Mouse (Mus musculus) spleen, adult 12 weeks (tissue): ENCODE results near the gene Tmem108.

ENCODE experiments used
- DNase-seq: peaks from one replicate; pipeline ENCODE4 v3.0.0; 2022; ENCODE audit warnings: low spot score

Tmem108 gene

GRCm38 (mm10) chr9:103443824-103444185 is 317.8 kb downstream of the Tmem108 start:
- no peak for DNase-seq

DNA sequence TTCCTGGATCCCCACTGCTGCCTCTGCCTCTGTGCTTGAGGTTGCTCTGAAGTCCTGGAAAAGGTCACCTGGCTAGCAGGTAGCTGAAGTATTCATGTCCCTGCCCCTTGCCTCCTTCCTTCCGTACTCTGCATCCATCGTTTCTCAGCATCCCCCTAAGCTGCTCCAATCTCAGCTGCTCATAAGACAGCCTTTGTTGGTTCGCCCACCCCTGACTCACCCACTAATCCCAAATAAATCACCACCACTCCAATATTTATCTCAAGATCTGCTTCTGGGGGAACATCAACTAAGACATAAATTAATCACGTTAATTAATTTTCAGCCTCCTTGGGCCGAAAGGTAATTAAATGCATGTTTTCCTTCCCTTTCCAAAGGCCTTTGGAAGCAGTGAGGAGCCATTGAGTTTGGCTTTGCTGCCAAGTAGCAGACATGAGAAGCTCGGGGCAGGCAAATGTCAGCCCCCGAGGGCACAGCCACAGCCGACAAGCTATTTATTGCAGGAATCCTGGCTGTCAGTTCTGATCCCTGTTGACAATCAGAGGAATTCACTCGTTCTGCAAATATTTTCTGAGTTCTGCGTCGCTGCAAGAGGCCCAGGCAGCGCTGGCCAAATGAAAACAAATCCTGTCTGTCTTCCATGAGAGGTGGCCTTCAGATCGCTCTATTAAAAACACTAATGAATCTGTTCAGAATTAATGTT is 318.4 kb downstream of the Tmem108 start:
- DNase-seq: no peak

DNA sequence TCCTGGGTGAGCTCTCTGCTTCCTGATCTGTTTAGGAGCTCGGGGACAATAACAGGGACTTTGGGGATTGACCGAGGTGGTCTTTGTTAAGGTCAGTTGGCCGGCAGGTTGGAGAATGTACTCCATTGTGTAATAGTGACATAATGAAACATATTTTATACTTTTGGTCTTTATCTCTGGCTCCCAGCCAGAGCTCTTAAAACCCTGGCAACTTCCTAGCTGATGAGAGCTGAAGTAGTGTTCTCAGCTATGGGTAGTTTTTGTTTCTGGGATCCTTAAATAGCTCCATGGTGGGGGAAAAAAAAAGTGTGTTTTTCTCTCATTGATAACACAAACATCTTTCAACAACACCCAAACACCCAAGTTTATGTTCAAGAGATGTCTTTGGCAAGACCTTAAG is 321.0 kb downstream of the Tmem108 start:
- no peak for DNase-seq

DNA sequence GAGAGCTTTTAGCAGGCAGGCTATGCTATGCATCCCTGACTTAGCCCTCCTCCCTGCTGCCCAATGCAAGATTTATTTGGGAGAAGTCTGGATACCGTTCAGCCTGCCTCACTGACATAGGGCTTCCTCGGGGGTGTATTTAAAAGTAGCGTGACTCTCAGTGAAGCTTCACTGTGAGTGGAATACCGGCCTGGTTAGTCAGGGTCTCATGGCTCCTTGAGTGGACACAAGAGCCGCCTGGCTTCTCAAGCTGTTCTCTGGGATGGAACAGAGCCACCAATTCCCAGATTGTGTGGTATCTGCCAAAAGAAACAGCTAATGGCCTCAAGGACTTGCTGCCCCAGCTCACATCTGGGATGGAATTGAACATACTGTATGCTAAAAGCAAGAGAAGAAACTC is 324.5 kb downstream of the Tmem108 start:
- no peak for DNase-seq

DNA sequence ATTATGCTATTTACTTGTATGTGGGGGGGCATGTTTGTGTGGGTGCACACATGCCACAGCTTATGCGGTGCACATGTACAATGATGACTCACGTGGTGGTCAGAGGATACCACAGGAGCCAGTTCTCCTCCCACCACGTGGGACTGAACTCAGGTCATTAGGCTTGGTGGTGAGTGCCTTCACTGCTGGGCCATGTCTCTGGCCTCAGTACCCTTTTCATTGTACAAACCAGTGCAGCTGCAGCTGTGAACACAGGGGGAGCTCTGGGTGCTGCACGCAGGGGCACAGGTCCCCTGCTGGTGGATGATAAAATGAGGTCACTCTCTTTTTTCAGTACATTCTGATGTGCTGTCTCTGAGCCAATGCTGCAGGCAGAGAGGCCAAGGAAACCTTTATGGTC is 327.5 kb downstream of the Tmem108 start:
- DNase-seq: no peak
